Mouse (Mus musculus) heart, adult 8-10 months (tissue): ENCODE measurements around the gene Bloc1s1. TPM values are rescaled to one million over a fixed set of nuclear protein-coding genes. Genes with fewer than 3 reads are reported as not detected.

Experiments
- DNase-seq: peaks from one replicate; pipeline ENCODE4 v3.0.0; 2022; ENCODE audit warnings: low spot score
- total RNA-seq, 4 experiments: library from RNA; stranded (reverse); gene quantifications; 2 replicates each; pipeline ENCODE4 v1.2.4; 2022

Gene Bloc1s1
- total RNA-seq, result 100 to 1,000 TPM; 150 to 260 (median 205) TPM

DNA sequence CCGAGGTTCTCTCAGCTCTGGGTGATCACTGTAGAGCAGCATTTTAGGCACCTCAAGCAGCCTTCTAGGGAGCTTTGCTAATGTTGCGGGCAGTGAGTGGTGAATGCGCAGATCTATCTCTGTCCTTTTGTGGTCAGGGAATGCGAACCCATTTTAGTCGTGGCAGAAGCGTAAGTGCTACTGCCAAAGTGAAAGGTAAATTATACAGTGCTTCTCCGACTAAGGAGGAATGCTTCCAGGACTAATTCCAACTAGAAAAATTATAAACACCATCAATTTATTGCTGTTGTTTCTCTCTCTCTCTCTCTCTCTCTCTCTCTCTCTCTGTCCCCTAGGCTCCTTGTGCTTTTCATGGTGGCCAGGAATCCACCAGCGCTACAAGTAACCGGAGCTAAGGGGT is at the start of gene Bloc1s1:
TSS of gene Bloc1s1 (minus strand) at position 101 of the 400 bp plus-strand sequence.
- DNase-seq, result no peak

DNA sequence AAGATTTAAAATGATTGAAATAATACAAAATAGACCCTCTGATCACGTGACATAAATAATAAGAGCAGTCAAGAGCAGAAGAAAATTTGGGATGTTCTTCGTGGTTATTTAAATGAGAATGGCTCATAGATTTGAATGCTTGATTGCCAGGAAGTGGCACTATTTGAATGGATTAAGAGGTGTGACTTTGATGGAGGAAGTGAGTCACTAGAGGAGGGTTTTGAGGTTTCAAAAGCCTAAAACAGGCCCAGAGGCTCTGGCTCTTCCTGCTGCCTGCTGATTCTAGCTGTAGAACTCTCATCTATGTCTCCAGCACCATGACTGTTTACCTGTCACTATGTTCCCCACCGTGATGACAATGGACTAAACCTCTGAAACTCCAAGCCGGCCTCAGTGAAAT is 49.0 kb upstream of the Bloc1s1 start:
- no peak for DNase-seq

DNA sequence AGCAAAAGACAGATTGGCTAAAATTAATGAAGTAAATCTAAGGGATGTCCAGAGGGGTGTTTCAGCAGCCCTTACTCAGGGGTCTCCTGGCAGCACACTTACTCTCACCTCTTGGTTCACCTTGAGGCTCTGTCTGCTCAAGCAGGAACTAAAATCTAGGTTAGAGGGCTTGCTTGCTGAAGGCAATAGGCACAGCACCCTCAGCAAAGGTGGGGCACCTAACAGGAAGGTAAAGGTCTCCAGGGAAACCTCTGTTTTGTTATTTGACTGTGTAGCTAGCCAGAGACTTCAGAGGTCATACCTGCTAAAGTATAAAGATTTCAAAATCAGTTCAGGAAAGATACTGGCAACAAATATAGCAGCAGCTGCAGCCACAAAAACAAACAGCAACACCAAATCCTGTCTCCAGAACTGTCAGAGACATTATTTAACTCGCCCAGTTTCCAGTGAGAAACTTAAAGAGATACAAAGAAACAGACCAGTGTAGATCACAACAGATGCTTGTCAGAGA is 47.0 kb upstream of the Bloc1s1 start:
- DNase-seq, result no peak

DNA sequence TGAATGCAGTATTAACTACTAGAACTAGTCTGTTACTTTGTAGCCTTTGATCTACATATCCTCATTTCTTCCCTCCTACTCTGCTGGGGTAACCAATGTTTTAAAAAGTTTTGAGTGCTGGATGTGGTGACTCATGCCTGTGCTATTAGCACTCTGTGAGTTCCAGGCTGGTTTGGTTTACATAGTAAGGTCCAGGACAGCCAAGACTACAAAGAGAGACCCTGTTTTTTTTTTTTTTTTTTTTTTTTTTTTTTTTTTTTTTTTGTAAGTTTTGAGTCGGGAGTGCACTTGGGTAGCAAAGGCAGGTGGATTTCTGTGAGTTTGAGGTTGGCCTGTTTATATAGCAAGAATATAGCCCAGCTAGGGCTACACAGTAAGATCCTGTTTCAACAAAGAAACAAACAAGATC is 44.5 kb upstream of the Bloc1s1 start:
- DNase-seq, result no peak

DNA sequence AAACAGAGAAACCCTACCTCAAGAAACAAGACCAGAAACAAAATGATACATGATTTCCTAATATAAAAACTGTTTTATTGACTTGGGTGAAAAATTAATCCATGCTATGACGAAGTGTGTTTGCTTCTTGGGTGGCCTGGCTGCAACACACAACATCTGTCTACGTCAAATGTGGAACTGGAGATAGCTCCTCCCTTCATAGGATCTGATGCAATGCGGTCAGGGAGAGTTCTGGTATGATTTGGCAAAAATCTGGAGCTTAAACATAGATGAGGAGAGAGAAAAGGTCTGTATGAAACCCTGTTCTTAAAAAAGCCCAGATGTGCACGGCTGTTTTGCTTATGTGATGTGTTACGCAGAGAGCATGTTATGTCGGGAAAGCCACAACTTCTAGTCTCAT is 42.0 kb upstream of the Bloc1s1 start:
- no peak for DNase-seq

DNA sequence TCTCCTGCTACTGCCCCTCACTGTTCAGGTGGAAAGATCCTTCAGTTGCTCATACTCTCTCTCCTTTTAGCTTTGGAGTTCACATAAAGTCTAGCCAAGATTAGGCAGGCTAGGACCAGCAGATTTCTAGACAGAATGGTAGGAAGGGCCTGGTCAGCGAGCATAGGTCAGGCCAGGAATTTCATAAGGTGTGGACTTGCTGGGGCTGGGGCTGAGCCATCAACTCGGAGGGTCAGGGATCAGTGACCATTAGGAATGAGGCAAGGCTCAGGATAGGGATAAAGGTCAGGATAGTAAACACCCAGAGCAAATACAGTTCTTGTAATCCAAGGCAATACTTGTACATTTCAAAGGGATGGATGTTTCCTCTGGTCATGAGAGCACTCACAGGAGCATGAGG is 41.1 kb upstream of the Bloc1s1 start:
- DNase-seq, result no peak

DNA sequence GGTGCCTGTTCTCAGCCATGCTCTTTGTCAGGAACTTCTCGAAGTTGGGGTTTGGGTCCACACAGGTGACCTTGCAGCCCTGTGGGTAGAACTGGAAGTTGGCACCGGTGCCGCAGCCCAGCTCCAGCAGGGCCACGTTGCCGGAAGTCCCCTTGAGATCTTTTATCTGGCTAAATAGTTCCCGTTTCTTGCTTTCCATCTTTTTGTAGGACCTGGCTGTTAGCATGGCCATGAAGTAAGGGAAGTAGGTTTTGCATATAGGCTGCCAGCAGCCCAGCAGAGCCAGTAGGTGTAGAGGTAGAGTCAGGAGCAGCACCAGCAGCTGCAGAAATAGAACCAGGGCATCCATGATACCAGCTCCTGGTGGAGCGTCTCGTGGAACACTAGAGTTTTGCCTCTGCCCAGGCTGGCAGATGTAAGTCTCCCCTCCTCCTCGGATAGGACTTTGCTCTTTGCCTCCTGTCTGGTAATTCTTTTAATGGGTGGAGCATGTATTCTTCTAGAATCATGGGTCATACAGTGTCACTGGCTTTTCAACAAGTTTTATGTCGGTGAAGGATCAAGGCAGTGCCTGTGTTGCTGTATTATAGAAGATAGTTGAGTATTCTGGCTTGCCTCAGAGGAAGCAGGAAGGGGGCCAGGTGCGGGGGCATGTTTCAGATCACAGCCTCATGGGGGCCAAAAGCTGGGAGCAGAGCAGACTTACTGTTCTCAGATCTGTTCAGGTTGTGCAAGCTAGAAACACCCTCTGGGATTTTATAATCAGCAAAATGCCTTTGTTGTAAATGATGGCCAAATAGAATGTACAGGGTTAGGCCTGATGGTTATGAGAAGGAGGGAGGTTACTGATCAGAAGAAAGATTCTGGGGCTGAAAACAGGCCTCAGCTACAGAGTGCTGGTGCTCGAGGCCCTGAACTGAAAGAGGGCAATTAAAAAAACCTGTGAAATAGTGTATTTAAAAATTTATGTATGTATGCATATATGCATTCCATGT is 37.1 kb upstream of the Bloc1s1 start, which contains the start of gene Mettl7b:
TSS of gene Mettl7b (minus strand) at position 399 of the 995 bp plus-strand sequence.
- DNase-seq, result no peak

DNA sequence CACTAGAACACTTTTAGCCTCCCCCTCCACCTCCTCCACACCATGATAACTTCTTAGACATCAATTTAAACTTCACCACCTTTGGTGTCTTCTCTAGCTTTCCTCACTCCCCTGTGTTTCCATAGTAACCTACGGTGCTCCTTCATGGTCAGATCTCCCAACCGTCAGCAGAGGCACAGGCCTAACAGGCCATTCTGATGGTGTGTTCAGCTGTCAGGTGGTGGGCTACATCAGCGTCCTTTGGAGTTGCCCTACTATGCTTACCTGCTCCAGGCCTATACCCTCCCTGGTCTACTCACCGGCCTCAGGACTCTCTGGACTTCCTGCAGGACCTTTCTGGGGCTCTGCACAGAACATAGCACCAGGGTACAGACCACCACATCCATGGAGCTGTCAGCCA is 36.3 kb upstream of the Bloc1s1 start:
- no peak for DNase-seq

DNA sequence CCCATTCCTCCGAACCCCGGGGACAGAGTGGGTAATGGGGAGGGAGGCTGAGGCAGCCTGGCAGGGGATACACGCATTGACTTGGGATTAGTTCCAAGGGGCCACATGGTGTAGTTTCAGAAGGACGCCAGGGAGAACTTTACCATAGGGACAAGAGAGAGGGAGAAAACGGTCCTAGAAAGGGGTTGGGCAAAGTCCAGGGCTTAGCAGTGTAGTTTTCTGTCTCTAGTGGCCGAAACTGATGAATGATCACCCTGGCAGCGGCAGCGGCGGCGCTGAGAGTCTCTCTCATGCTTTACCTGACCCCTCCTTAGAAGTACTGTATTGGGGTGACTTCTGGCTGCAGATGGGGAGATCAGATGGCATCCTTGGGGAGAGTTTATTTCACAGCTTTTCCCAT is 34.5 kb upstream of the Bloc1s1 start:
- no peak for DNase-seq

DNA sequence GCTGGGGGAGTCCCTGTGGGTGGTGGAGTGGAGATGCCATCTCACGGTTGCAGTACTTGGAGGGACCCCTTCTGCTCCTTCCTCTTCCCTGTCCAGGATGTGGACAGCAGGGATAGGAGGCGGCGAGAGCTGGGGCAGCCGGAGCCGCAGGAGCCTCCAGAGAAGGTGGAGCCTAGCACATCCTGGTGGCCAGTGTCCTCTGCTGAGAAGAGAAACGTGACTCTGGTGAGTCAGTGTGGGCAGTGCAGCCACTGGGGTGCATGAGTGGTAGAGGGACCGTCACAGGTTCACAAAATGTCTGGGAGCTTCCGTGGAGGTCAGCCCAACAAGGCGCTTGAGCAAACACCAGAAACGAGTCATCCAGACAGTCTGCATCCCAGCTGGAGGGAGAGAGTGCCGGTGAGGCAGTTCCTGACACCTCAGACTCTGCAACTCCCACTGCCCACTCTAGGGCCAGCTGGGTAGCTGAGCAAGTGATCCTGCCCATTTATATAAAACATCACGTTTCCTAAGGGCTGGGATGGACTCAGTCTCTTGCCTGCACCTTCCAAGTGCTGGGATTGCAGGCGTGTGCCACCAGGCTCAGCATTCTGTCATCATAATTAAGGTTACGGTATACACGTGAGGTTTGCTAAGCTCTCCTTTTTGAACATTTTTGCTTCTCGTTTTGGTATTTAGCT is 26.5 kb upstream of the Bloc1s1 start:
- no peak for DNase-seq

DNA sequence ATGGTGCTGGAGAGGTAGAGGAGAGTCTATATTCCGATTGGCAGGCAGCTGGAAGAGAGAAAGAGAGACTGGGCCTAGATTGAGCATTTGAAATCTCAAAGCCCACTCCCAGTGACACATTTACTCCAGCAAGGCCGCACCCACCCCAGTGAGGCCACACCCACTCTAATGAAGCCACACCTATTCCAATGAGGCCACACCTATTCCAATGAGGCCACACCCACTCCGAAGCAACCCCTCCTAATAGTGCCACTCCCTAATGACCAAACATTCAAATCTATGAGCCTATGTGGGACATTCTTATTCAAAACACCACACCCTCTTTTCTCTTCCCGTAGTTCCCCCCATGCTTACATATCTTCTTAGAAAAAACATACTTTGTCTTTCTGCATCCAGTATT is 23.7 kb upstream of the Bloc1s1 start:
- no peak for DNase-seq

DNA sequence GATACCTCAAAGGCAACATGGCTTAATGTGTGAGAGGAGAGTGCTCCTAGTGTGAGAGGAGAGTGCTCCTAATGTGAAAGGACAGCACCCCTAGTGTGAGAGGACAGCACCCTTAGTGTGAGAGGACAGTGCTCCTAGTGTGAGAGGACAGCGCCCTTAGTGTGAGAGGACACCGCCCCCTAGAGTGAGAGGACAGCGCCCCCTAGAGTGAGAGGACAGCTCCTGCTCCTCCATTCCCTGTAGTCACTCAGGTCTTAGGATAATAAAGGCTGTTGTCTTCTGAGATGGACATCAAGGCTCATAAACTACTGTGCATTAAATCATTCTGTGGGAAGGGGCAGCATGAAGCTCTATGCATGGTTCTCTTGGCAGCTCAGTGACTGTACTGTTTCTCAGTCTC is 21.8 kb upstream of the Bloc1s1 start:
- no peak for DNase-seq

DNA sequence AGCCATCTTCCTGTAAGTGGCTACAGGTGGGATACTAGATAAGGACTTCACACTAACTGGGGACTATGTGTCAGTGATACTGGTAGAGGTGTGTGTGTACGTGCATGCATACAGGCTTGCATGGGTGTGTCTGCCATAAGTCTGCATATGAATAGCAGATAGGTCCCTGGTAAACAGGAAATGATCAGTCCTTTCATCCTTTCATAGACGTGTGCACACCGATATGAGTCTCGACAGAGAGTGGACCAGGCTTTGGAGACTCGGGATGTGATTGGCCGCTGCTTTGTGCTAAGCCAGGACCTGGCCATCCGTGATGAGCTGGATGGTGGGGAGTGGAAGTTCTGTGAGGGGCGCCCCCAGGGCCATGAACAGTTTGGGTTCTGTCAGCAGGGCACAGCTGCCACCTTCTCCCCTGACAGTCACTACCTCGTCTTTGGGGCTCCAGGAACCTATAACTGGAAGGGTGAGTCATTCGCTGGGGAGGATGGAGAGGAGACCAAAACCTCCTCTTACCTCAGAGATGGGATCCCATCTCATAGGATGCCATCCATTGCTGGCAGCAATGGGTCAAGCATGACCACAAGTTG is 16.7 kb upstream of the Bloc1s1 start:
- DNase-seq, result no peak

DNA sequence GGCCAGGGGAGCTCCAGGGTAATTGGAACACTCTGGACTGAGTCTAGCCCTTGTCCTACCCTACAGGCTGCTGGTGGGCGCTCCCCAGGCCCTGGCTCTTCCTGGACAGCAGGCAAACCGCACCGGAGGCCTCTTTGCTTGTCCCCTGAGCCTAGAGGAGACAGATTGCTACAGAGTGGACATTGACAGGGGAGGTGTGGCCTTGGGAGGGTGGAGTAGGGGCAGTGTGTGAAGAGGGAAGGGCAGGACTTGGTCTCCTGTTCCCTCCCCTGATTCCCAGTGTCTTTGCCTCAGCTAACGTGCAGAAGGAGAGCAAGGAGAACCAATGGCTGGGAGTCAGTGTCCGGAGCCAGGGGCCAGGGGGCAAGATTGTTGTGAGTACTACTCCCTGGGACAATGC is 15.1 kb upstream of the Bloc1s1 start:
- no peak for DNase-seq

DNA sequence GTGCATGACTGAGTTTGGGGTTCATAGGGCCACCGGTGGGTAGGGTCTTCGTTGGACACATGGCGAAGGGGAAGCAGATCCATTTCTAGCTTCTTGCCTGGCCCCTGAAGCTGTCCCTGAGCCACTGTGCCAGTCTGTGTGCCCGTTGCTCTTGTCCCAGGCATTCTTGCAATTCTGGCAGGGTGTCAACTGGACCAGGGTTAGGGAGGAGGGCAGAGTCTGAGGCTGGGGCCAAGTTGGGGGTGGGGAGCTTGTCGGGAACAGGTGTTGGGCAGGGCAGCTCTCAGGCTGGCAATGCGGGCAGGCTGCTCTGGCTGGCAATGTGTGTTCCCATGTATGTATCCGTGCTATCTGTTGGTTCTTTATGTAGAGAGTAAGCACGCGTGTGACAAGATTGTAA is 14.6 kb upstream of the Bloc1s1 start:
- DNase-seq, result peak; percentile 74

DNA sequence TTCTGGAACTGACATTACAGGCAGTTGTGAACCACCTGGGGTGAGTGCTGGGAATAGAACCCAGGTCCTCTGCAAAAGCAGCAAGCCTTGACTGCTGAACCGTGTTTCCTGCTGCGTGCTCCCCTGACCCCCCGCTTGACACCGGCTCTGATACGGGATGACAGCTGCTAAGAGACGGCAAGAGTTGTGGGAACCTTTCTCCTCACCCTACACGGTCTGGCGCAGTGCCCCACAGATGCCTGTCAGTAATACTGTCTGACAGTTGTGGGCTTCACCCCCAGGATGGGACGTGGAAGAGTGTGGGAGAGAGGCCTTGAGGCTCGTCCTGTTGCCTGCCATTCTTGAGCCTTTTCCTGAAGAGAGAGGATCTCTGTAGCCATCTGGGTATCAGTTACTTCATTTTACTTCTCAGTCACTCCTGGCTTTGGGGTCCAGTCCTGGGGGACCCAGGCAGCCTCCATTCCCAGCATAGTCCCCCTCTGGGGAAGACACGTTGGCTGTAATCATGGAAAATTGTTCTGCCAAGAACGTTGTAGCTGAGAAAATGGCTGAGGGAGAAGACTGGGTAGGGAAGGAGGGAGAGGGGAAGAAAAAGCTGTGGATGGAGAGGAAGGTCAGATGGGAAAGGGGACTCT is 14.0 kb upstream of the Bloc1s1 start:
- DNase-seq, result no peak

DNA sequence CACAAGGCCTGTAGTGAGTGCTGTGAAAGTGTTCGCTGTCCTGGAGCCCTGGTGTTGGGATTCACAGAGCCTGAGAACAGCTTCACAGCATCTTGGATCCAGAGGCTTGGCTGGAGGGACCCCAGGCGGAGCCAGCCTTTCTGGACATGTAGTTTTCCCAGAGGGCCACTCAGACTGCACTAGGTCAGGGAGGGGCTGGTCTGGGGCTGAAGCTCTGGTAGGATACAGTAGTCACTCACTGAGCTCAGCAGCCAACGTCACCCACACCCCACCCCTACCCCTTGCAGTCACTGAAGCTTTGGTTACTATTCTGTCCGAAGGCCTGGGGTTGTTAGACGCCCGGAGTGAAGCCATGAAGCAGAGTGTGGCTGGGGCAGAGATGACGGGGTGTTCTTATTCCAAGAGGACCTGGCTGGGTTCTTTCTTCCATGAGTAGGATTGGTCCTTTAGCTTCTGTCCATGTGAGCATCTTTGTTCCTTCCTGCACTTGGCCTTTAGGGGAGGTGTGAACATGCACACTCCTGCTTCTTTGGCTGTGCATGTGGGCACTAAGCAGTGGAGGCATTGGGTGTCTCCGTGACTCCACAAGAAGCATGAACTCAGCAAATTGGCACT is 12.1 kb upstream of the Bloc1s1 start:
- no peak for DNase-seq

DNA sequence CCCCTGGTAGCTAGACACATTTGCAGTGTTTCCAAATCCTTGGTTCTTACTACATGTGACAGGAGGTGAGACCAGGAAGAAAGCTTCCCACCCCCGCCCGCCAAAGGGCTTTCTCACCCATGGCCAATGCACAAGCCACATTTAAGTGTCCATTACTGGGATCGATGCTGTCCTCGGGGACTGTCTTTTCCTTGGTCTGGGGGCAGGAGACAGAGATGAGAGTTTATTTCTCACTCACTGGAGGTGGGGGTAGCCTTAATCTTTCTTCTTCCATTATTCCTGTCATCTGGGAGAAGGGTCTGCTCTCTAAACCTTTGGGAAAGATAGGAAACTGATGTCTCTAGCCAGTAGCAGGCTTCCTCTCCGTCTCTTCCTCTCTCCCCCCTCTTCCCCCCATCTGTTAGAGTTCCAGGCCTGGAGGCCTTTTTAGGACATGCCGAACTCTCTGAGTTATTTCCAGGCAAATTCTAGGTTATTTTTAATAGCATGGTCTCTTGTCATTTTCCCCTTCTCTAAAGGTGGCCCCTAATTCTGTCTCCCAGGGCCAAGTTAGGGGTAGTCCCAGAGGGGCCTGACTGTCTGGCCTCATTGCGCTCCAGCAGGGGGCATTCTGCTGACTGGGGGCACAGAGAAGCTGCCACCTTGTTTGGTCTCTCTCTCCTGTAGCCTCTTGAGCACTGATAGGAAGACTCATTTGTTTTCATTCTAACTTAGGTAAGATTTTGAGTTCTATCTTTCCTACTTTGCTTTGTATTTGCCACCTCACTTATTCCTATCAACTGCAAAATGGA is 11.4 kb upstream of the Bloc1s1 start:
- DNase-seq, result no peak

DNA sequence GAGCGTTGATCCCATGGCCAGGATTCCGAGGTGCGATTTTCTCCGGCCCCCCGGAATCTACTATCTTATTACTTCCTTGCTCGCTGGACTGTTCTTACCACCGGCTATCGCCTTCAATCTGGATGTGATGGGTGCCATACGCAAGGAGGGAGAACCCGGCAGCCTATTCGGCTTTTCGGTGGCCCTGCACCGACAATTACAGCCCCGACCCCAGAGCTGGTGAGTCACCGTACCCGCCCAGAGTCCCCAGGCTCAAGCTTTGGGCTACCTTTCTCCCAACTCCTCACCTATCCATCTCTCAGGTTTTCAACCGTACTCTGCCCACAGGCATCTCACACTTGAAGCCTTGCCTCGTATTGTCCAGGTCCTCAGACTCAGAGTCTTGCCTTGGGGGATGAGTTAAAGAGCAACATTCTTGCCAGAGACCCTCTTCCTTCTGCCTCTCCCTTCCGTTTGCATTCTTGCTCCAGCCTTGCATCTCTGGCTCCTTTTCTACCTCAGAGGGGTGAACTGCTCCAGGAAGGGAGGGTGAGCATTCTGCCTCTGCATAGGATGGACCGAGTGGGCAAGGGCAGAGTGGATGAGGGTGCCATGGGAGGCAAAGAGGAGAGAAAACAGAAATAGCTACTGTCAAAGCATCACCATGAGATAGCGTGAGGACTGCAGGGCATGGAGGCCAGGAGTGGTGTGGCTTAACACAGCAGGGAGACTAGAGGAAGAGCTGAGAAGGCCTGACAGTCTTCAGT is 10.3 kb upstream of the Bloc1s1 start:
- DNase-seq, result no peak

DNA sequence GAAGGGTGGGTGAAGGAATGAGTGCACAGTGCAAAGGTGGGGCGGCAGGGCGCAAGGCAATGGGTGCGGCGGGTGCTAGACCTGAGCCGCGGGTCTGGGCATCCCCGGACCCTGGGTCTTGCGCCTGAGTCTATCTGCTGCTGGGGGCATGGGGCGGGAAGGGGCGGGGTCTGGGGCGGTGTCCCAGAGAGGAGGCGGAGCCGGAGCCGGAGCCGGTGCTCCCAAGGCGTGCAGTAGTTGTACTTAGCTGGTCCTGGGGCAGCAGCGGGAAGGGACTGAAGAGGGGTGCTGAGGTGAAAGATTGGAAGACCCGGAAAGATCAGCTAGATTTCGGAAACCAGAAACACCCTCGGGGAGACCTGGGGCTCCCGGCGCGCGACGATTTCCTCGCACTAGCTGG is 9.7 kb upstream of the Bloc1s1 start, which contains the start of gene Itga7:
TSS of gene Itga7 (plus strand) at position 245 of the 400 bp plus-strand sequence.
- DNase-seq, result no peak
